Mouse (Mus musculus) cerebellum, adult 9-10 months (tissue): ENCODE measurements around the gene Atp8b2.
A peak's percentile ranks its signal among the peaks of the same experiment; 100 is the strongest.

Source experiments
- DNase-seq: peaks from one replicate; pipeline ENCODE4 v3.0.0; 2022

Atp8b2 gene

GRCm38 (mm10) chr3:89963221-89963763 lies at the start of gene Atp8b2:
Gene Atp8b2, minus strand, starts transcription at chr3:89963508.
- peak; percentile 64 for DNase-seq

- no peak for DNase-seq
Observed at GRCm38 (mm10) chr3:90010291-90010690, 47.0 kb upstream of the Atp8b2 start.

GRCm38 (mm10) chr3:90004091-90004796 lies 40.9 kb upstream of the Atp8b2 start:
- no peak for DNase-seq

- no peak for DNase-seq
Observed at GRCm38 (mm10) chr3:89999830-90000229, 36.5 kb upstream of the Atp8b2 start.

GRCm38 (mm10) chr3:89999090-89999489 lies 35.8 kb upstream of the Atp8b2 start:
- DNase-seq = no peak

GRCm38 (mm10) chr3:89998612-89999054 lies 35.3 kb upstream of the Atp8b2 start, which contains the start of gene Hax1:
Gene Hax1, minus strand, starts transcription at chr3:89998780.
- peak; percentile 94 for DNase-seq

GRCm38 (mm10) chr3:89997791-89998495 lies 34.6 kb upstream of the Atp8b2 start:
- peak; percentile 16 for DNase-seq

GRCm38 (mm10) chr3:89994807-89995515 lies 31.7 kb upstream of the Atp8b2 start:
- DNase-seq = no peak

GRCm38 (mm10) chr3:89987822-89988221 lies 24.5 kb upstream of the Atp8b2 start:
- no peak for DNase-seq

- DNase-seq = no peak
Observed at GRCm38 (mm10) chr3:89987211-89987610, 23.9 kb upstream of the Atp8b2 start.

- no peak for DNase-seq
Observed at GRCm38 (mm10) chr3:89982426-89982825, 19.1 kb upstream of the Atp8b2 start.

GRCm38 (mm10) chr3:89976859-89977258 lies 13.6 kb upstream of the Atp8b2 start:
- DNase-seq = no peak

GRCm38 (mm10) chr3:89968509-89968908 lies 5.2 kb upstream of the Atp8b2 start:
- no peak for DNase-seq

GRCm38 (mm10) chr3:89966946-89967345 lies 3.6 kb upstream of the Atp8b2 start:
- no peak for DNase-seq

- DNase-seq = no peak
Observed at GRCm38 (mm10) chr3:89965972-89966371, 2.7 kb upstream of the Atp8b2 start.

GRCm38 (mm10) chr3:89965557-89965956 lies 2.2 kb upstream of the Atp8b2 start:
- no peak for DNase-seq

- DNase-seq = peak; percentile 75
Observed at GRCm38 (mm10) chr3:89963926-89964739, 825 bp upstream of the Atp8b2 start.

GRCm38 (mm10) chr3:89962751-89963220 lies 522 bp downstream of the Atp8b2 start:
- peak; percentile 50 for DNase-seq

- DNase-seq = peak; percentile 44
Observed at GRCm38 (mm10) chr3:89962059-89962750, 1.1 kb downstream of the Atp8b2 start.

- DNase-seq = no peak
Observed at GRCm38 (mm10) chr3:89961436-89961835, 1.9 kb downstream of the Atp8b2 start.

GRCm38 (mm10) chr3:89960469-89960868 lies 2.8 kb downstream of the Atp8b2 start:
- DNase-seq = peak; percentile 93

GRCm38 (mm10) chr3:89959435-89959834 lies 3.9 kb downstream of the Atp8b2 start:
- DNase-seq = peak; percentile 78
